Mouse (Mus musculus) urinary bladder, adult 18-20 months (tissue): ENCODE results near the gene Selenov.
"Not testable (repeated sequence)": the region's sequence is repeated elsewhere in the genome, so short reads cannot be mapped to it uniquely, and the experiment has no call there.

Experiments used
- DNase-seq, 2 experiments: peaks; one replicate each; pipeline ENCODE4 v3.0.0; 2022; ENCODE audit warnings: low spot score in 2 of 2, mixed read lengths in 2 of 2

The Selenov gene

DNA sequence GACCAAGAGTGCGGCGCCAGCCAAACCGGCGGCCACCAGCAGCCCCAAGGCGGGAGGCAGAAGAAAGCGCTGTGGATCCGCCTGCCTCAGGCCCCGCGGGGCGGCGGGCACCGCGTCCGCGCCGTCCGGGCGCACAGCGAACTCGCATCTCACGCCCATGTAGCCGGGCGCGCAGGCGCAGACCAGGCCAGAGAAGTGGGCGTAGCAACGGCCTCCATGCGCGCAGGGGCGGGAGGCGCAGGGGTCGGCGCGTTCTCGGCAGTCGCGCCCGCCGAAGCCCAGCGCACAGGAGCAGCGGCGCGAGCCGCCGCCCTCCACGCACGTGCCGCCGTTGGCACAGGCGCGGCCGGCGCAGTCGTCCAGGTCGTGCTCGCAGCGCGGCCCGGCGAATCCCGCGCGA lies 3.5 kb upstream of the Selenov start:
- DNase-seq: peak; percentile 29 to 37

DNA sequence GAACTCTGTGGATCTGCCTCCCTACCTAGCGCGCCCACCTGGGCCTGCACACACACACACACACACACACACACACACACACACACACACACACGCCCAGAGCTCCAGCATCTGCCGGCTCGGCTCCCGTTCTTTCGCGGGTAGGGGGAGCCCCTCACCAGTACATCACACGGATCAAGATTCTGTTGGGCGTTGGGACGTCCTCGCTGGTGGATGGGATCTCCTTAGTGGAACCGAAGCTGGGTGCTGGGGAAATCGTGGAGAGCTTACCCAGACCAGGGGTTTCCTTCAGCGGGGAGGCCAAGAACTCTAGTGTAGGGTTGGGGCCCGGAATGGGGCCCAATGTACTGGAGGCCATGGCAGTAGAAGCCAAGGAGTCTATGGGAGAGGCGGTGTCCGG lies 821 bp downstream of the Selenov start:
- no peak for DNase-seq

DNA sequence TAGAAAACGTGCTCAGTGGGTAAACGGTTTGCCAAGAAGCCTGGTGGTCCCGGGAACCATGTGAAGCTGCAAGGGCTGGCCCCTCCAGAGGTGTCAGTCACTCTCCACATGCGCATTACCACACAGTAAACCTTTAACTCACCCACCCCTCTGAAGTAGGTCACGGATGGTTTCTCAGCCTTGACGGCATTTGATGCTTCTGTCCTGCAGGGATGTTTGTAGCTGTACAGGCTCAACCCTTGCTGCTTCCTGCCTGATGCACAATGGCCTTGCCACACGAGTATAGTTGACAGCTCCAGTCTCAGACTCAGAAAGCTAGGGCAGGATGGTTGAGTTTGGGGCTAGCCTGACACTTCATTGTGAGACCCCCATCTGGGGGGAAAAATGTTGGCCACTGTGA lies 10.4 kb downstream of the Selenov start:
- no peak for DNase-seq

DNA sequence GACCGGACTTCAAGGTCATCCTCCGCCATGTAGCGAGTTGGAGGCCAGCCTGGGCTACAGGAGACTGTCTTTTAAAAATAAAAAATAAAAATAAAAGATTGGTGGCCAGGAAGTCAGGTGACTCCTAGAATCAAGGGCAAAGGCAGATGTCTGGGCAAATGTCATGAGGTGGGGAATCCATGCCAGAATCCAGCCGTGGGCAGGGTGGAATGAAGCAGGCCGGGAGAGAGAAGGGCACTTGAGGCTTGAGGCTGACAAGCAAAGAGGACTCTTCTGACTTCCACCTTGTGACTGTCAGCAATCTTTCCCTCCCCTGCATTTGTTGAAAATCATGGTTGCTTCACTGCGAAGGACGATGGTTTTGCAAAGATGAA lies 12.7 kb downstream of the Selenov start:
- DNase-seq: no peak

DNA sequence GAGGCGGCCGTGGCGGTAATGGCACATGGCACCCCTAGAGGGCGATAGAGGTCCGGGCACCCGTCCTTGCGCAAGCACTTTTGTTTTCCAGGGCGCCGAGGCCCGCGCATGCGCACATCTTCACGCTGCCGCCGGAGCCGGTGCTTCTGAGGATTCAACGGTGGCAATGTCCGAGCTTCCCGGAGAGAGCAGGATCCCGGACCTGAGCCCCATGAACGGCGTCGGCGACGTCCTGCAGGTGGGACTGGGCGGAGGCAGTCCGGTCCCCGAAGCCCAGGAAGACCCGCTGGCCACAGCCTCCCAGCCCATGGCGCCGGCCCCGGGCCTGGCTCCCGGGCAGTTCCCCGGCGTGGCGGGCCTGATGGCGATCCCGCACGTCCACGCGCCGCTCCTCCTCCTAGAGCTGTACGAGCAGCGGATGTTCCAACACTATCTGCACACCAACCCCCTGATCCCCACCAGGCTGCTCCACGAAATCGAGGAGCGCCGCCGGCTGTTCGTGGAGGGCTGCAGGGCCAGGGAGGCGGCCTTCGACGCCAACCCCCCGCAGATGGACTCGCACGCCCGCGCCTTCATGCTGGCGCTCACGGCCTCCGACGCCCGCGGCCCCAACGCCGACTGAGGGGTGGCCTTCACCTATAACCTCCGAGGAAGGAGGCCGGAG lies 13.2 kb downstream of the Selenov start, which contains the start of gene Eid2b:
Eid2b (plus strand) TSS at position 125 of the 664 bp plus-strand sequence.
- peak; percentile 86 to 90 for DNase-seq

DNA sequence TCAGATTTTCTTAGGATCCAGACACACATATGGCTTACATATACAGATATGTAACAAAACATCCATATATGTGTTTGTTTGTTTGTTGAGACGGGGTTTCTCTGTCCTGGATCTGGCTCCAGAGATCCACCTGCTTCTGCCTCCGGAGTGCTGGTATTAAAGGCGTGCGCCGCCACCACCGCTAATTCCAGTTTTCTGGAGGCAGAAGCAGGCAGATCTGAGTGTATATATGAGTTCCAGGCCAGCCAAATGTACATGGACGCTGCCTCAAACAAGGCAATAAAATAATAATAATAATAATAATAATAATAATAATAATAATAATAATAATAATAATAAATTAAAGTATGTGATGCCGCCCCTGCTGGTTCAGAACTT lies 13.8 kb downstream of the Selenov start:
- no peak for DNase-seq

DNA sequence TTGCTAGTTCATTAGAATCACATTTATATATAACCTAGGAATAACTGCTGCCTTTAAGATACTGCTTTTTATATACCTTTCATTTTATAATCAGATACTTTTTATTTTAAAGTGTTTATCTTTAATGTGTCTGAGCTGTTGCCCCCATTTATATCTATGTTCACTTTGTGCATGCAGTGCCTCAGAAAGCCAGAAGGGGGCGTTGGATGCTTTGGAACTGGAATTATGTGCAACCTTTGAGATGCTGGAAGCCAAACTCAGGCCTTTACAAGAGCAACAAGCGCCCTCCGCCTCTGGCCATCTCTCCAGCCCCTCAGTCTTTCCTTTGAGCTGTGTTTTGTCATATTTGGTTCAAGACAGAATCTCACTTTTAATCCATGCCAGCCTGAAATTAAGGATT lies 19.2 kb downstream of the Selenov start:
- no peak for DNase-seq

DNA sequence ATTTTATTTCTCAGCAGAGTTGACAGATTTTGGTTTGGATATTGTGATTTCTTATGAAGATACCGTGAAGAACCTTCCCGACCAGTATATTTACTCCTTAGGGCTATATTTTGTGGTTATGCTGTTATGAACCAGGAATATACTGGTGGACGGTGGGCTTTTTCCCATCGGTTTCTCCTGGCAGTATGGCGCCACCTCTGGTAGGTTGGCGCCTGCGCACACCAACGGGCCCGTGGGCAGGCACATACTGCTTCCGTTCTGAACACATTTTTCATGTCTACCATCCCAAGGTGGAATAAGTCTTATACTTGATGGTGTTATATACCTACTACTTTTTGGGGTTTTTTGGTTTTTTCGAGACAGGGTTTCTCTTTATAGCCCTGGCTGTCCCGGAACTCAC lies 21.6 kb downstream of the Selenov start:
- no peak for DNase-seq

DNA sequence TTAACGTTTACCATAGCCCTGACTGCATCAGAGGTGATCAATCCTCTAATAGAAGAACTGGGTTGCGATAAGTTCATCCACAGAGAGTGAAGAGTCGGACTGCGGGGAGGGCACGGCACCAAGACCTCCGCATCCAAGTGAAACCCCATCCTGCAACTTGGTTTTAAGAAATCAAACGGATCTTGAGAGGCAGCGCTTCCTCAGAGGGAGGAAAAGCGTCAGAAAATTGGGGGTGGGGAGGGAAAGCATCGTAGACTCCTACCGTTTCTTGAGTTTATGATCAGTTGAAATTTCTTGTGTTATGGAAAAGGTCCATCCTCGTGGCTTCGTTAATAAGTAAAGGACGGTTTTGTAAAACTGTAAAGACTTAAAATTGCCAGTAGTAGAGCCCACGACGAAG lies 22.4 kb downstream of the Selenov start:
- no peak for DNase-seq

DNA sequence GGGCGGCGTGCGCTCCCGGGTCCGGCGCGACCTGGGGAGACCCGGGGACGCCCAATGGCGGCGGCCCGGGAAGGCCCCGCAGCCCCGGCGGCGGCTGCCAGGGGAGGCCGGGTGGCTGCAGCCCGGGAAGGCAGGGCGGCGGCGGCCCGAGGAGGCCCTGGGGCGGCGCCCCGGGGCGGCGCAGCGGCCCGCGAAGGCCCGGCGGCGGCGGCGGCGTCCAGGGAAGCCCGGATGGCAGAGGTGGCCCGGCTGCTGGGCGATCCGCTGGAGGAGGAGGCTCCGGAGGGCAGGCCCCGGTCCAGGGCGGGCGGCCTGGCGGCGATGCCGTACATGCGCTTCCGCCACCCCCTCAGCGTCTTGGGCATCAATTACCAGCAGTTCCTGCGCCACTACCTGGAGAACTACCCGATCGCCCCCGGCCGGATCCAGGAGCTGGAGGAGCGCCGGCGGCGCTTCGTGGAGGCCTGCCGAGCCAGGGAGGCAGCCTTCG lies 22.9 kb downstream of the Selenov start:
- DNase-seq: peak; percentile 36 to 67

DNA sequence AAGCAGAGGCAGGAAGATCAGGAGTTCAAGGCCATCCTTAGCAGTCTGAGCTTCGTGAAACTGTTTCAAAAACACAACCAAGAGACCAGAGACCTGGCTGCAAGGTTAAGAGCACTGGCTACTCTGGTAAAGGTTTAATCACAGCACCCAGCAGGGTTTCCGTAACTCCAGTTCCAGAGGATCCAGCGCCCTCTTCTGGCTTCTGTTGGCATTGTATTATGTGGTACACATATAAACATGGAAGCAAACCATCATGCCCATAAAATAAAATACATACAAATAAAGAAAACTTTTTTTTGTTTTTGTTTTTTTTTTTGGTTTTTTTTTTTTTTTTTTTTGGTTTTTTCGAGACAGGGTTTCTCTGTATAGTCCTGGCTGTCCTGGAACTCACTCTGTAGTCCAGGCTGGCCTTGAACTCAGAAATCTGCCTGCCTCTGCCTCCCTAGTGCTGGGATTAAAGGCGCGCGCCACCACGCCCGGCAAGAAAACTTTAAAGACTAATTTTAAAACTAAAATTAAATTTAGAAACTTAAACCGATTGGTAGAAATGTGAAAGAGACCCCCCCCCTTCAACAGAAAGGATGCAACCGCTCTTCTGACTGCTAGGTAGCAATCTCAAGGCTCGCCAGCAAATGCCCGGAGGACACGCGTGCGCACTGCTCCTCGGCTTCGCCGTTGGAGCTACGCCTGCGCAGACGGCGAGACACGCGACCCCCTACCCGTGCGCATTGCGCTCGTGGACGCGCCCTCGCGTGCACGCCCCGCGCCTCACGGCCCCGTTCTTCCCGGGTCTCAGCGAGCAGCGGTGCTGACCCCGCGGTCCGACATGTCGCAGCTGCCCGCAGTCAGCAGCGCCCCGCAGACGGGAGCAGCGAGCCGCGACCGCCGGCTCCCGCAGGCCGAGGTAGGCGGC lies 23.6 kb downstream of the Selenov start, which contains the start of gene Eid2:
Eid2 (plus strand) TSS at position 753 of the 913 bp plus-strand sequence.
- DNase-seq: peak; percentile 62 to 64

DNA sequence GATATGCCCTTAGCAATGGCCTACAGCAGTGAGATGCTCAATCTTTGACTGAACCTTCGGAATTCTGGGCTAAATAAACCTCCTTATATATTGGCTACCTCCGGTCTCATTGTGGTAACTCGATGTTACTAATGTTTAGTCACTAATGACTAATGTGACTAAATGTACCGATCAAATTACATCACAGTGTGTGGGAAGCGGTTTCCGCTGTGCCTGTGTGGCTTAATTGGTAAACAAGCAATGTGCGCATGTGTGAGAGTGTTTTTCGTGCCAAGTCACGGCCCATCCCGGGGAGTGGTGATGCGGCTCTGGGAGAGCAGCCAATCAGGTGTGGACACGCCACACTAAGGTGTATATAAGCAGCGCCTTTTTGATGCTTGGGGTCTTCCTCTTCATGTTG lies 25.6 kb downstream of the Selenov start:
- no peak for DNase-seq

DNA sequence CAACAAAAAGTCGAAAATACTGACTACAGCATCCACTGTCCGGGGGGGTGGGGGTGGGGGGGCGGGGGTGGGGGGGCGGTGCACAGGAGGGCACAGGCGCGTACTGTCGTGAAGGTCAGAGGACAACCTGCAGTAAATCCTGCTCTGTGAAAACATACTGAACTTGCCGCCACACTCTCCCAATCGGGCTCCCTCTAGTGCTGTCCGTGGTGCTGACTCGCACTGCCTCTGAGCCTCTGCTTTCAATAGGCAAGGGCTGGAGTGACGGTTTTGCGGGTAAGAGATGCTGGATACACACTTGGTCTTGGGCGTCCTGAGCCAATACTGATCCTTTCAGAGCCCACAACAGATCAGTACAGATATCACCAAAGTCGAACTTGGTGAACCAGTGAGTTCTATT lies 27.2 kb downstream of the Selenov start:
- peak; percentile 24 to 54 for DNase-seq

DNA sequence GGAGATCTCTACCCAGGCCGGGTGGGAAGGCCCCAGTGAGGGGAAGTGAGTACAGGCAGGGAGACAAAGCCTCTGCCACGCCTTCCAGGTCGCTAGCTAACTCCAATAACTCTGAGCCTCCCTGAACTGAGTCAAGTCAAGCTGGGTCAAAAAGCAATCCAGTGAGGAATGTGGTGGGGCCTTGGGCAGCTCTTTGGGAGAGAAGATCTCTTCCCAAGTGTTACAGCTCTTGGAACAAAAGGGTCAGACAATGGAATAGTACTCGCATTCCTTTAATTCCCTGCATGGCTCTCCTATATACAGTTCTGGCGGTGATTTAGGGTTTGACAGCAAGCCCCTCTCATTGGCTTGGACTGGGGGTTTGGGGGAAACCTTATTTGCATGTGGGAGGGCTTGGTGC lies 28.1 kb downstream of the Selenov start:
- DNase-seq: no peak

DNA sequence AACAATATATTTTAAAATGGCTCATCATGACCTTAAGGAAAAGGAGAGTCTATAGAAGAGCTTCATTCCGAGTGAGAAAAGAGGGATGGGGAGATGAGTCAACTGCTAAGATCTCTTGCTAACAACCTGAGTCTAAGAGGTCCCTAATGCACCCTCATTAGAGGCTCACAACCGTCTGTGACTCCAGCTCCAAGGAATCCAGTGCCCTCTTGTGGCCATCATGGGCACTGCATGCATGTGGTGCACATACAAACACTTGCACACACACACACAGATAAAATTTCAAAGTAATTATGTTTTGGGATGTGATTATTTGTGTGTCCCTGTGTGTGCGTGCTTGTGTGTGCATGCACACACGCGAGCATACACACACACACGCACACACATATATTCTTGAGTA lies 35.5 kb downstream of the Selenov start:
- DNase-seq: no peak

DNA sequence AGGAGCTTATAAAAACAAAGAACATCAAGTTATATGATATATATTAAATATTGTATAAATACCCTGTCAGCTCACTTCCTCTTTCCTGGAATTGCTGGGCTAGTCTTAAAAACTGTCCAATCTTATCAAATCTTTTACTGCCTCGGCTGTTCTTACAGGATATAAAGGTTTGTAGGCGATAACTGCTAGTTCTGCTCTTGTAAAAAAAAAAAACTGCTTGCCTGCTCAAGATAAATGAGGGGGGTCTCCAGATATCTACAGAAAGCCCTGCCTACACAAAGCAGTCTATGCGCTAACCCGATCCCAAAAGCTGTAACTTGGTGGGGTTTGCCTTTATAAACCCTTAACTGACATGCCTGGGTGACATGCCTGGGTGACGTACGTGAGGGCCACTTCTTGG lies 36.4 kb downstream of the Selenov start:
- DNase-seq: no peak

DNA sequence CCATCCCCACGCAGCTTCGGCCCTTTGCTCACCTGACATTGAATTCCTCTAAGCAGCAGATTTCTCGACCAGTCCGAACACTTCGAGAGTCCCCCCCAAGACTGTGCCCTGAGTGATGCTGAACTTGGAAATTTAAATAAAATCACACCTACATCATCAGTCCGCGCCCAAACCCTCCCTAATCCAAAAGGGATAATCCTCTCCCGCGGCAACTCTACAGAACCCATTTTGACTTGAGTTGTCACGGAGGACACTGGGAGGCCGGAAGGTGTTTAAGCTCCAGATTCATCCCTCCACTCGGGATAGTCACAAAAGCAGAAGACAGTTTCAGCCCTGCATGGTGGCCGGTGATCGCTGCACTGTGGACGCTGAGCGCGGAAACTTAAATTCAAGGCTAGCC lies 39.0 kb downstream of the Selenov start:
- no peak for DNase-seq

DNA sequence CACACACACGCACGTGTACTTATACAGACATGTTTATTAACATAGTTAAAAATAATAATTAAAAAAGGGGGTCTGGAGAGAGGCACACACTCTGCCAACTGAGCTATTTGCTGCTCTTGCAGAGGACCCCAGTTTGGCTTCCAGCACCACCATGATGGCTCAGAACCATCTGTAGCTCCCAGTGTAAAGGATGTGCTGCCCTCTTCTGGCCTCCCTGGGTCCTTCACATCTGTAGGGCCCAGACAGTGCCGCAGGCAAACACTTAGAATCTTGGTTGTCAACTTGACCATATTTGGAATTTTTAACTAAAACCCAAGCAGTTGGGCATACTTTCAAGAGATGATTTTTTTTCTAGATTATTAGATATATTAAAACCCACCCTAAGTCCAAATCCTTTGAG lies 42.0 kb downstream of the Selenov start:
- DNase-seq: no peak

DNA sequence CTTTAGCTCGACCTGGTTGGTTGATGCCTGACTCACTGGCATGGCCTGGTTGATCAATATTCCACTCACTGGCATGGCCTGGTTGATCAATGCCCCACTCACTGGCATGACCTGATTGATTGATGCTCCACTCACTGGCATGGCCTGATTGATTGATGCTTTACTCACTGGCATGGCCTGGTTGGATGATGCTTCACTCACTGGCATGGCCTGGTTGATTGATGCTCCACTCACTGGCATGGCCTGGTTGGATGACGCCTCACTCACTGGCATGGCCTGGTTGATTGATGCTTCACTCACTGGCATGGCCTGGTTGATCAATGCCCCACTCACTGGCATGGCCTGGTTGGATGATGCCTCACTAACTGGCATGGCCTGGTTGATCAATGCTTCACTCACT lies 47.0 kb downstream of the Selenov start:
- DNase-seq: not testable (repeated sequence)
